Mouse (Mus musculus): ENCODE data around the gene Crnkl1.

GRCm38 (mm10) chr2:145877191-145877590, 57.6 kb downstream of the Crnkl1 start:
- TF ChIP-seq CTCF (IDR thresholded peaks at IDR 0.05; ENCODE audit: borderline replicate concordance, insufficient read depth, low read depth, low read length) (no peak), POLR2A (IDR thresholded peaks at IDR 0.05; ENCODE audit: borderline replicate concordance, insufficient read depth, low read length) (no peak)
